Mouse (Mus musculus) hindbrain, embryonic 14.5 days (tissue): ENCODE measurements around the gene Fsd2. TPM values are rescaled to one million over a fixed set of nuclear protein-coding genes. Genes with fewer than 3 reads are reported as not detected.

Source experiments
- ATAC-seq: fragments of 200-750 bp; cut with Nextera tagmentation; 2 replicates; pipeline ENCODE4 v1.8.0; 2017; ENCODE audit warnings: moderate number of reproducible peaks, mild to moderate bottlenecking, moderate TSS enrichment, moderate library complexity; ENCODE audit not compliant: low FRiP score
- DNase-seq: peaks from one replicate; pipeline ENCODE4 v3.0.0-alpha.2; 2015; ENCODE audit warnings: low spot score
- H3K27ac ChIP-seq: fragments of 300-500 bp; sonication (generic); 2 replicates; pipeline ENCODE4 v1.5.1; 2014; ENCODE audit warnings: mild to moderate bottlenecking, moderate library complexity
- H3K27me3 ChIP-seq: fragments of 300-500 bp; sonication (generic); 2 replicates; pipeline ENCODE4 v1.6.1; 2014; ENCODE audit warnings: mild to moderate bottlenecking, low read length, mixed read lengths; ENCODE audit not compliant: control insufficient read depth, insufficient read depth
- H3K36me3 ChIP-seq: fragments of 300-500 bp; sonication (generic); replicated peaks from 2 replicates; pipeline ENCODE4 v1.6.1; 2014; ENCODE audit not compliant: control insufficient read depth, insufficient read depth
- H3K4me1 ChIP-seq: fragments of 300-500 bp; sonication (generic); replicated peaks from 2 replicates; pipeline ENCODE4 v1.6.1; 2014; ENCODE audit warnings: antibody characterized with exemption, low read length, mixed read lengths; ENCODE audit not compliant: control insufficient read depth, insufficient read depth
- H3K4me2 ChIP-seq: fragments of 300-500 bp; sonication (generic); replicated peaks from 2 replicates; pipeline ENCODE4 v1.6.1; 2014; ENCODE audit warnings: mild to moderate bottlenecking, moderate library complexity
- H3K4me3 ChIP-seq: fragments of 300-500 bp; sonication (generic); replicated peaks from 2 replicates; pipeline ENCODE4 v1.5.1; 2014; ENCODE audit warnings: mild to moderate bottlenecking, low read length
- H3K9ac ChIP-seq: fragments of 300-500 bp; sonication (generic); 2 replicates; pipeline ENCODE4 v1.6.1; 2014
- H3K9me3 ChIP-seq: fragments of 300-500 bp; sonication (generic); 2 replicates; pipeline ENCODE4 v1.6.1; 2016; ENCODE audit warnings: low read length; ENCODE audit not compliant: control insufficient read depth
- WGBS: fragments of 180-500 bp; shearing (Covaris S2); extraction: QIAGEN DNeasy Blood & Tissue Kit; methylation state at CpG from one replicate; pipeline ENCODE4 v1.1.7; 2014; 5-methylcytosine and 5-hydroxymethylcytosine counted together
- polyA plus RNA-seq: library from polyadenylated mRNA; unstranded; fragments of >200 nt; fragmentation: Nextera tagmentation; extraction: Ambion mirVana; gene quantifications from 2 replicates; pipeline ENCODE4 v1.2.1, GENCODE M21; 2014

Fsd2 gene
- 0.10 and 0.21 TPM in 2 replicates for polyA plus RNA-seq

DNA sequence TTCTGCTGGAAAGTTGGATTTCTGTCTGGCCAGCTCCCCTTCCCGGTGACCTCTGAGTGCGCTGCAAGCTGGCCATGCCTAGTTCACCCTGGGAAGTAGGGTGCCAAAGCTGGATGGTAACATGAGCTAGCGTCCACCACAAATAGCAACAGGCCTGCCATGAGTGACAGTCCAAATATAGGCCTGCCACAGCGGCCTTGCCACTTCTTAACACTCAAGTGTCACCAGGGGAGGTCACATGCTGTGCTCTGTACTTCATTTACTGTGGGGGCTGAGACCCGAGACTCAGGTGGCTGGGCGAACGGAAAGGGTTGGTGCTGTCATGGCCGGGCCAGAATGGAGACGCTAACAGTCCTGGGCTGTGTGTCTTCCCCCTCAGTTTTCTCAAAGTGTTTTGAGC, at the start of gene Fsd2:
Gene Fsd2 (minus strand): TSS at position 53 of the 400 bp plus-strand sequence.
- no peaks in the 10 kb centered on the region for H3K4me1 ChIP-seq
- H3K9me3 ChIP-seq, result no peaks in the 10 kb centered on the region
- 76% methylated on average over 9 of the region's 9 CpGs for WGBS
- H3K4me3 ChIP-seq, result no peak within 1 kb of the TSS
- DNase-seq (no peak), ATAC-seq (no peak)
- no peaks in the 10 kb centered on the region for H3K27me3 ChIP-seq
- no peak within 1 kb of the TSS for H3K9ac ChIP-seq
- H3K4me2 ChIP-seq, result no peak within 1 kb of the TSS
- no peak within 1 kb of the TSS for H3K27ac ChIP-seq
- H3K36me3 ChIP-seq, result no peaks in the 10 kb centered on the region

DNA sequence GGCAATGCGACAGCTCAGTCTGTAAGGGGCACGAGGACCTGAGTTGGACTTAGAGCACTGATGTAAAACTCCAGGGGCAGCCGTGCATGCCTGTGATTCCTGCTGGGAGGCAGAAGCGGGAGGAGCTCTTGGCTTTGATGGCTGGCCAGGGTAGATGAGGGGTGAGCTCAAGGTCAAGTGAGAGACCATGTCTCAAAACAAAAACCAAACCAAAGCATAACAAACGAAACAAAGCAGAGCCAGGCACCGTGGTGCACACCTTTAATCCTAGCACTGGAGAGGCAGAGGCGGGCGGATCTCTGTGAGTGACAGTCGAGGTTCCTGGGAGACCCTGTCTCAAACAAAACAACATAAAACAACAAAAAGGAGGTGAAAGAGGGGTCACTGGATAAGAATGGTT, 48.3 kb upstream of the Fsd2 start:
- 67% methylated on average over 9 of the region's 9 CpGs for WGBS
- ATAC-seq, result no peak
- Histone ChIP-seq H3K4me1 (no peaks in the 10 kb centered on the region), H3K9me3 (no peaks in the 10 kb centered on the region), H3K27me3 (no peaks in the 10 kb centered on the region), H3K27ac (no peak overlapping the region), H3K4me2 (no peak overlapping the region), H3K9ac (no peak overlapping the region), H3K36me3 (no peaks in the 10 kb centered on the region), H3K4me3 (no peak overlapping the region)
- no peak for DNase-seq

DNA sequence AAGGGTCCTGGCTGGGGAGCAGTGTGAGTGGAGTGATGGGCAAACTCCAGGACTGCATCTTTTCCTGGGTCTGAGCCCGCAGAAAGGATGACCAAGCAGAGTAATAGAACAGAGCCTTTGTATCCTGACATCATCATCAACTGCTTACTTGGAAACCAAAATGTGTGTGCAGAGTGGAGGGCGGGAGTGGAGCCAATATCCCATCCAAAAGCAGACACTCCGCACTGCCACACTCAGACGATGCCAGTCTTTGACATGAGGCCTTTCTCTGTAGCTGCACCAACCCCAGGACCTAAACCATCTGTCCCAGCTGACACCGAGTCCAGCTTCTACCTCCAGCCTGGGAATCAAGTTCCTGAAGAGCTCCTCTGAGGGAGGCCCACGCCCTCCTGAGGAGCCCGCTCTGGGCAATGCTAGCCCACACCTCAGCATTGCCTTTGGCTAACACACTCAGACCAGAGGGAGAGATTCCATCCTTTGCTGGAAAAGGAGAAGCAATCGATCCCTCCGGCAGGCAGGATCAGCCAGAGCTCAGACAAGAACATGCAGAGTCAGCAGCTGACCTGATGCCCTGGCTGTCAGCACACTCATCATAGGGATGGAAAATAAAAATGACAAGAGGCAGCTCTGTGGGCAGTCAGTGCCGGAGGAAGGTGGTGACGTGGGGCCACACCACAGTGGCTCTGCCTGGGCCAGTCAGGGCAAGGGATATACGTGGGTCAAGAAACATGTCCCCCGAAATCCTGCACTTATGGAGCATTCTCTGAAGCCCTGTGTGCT, 46.3 kb upstream of the Fsd2 start:
- DNase-seq (no peak), ATAC-seq (no peak)
- H3K4me2 ChIP-seq, result no peak overlapping the region
- H3K27me3 ChIP-seq, result no peaks in the 10 kb centered on the region
- H3K36me3 ChIP-seq, result no peaks in the 10 kb centered on the region
- 86% methylated on average over 13 of the region's 13 CpGs for WGBS
- no peaks in the 10 kb centered on the region for H3K4me1 ChIP-seq
- no peak overlapping the region for H3K9ac ChIP-seq
- H3K9me3 ChIP-seq, result no peaks in the 10 kb centered on the region
- no peak overlapping the region for H3K27ac ChIP-seq
- no peak overlapping the region for H3K4me3 ChIP-seq

DNA sequence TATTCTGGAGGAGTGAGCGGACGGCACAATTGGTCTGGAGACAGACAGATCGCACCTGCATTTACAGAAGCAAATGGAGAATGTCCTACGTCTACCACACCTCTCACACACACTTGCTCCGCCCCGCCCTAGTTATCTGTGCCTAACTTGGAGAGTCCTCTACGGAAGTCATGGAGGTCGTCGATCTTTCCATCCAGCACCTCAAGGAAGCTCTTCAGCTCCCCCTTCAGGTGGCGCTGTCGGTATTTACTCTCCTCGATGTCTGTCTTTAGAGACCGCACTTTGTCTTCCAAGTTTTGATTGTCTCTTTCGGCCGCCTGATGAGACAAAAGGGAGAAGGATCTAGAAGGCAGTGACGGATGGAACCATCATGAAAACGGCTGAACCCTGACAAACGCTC, 43.4 kb upstream of the Fsd2 start:
- DNase-seq (no peak), ATAC-seq (no peak)
- WGBS, result 59% methylated on average over 18 of the region's 18 CpGs

DNA sequence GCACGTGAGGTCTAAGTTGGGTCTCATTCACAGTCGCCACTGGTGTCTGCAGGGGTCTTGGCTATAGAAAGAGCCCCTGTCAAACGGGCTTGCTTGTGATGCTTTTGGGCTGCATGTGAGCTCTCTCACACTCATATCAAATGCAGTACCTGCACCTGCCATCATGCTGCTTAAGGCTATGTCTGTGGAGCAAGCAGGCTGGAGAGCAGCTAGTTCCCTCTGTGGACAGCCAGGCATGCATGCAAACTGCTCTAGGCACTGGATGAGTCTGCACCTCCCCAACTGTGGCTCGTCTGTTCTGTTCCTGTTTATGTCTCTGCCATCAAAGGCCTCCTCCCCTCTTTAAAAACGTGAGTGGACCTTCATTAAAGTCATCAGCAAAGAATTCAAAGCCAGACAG, 39.7 kb upstream of the Fsd2 start:
- no peak for ATAC-seq
- Histone ChIP-seq H3K4me3 (no peak overlapping the region), H3K27me3 (no peaks in the 10 kb centered on the region), H3K27ac (no peak overlapping the region), H3K4me1 (no peaks in the 10 kb centered on the region), H3K4me2 (no peak overlapping the region), H3K9me3 (no peaks in the 10 kb centered on the region), H3K9ac (no peak overlapping the region), H3K36me3 (no peaks in the 10 kb centered on the region)
- DNase-seq, result no peak
- WGBS, result 65% methylated on average over 5 of the region's 5 CpGs

More for the DNA sequence above, 43.4 kb upstream of the Fsd2 start:
- Histone ChIP-seq H3K4me3 (no peak overlapping the region), H3K27me3 (no peaks in the 10 kb centered on the region), H3K9me3 (no peaks in the 10 kb centered on the region), H3K4me2 (no peak overlapping the region), H3K36me3 (no peaks in the 10 kb centered on the region), H3K4me1 (no peaks in the 10 kb centered on the region), H3K27ac (no peak overlapping the region), H3K9ac (no peak overlapping the region)

DNA sequence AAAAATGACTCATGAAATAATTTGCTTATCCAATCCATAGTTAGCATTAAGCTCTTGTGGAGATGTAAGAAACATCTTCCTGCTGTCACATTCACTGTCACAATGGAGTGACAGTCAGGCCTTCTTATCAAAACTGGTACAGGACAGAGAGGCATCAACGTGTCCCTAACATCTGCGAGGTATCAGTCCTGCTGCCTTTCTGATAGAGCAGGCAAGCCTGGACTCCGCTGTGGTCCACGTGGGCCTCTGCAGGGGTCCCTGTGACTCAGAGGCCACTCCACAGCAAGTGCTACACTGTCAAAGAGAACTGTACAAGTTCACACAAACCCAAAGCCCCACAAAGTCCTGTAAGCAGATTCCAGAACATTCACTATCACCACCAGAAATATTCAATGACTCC, 38.7 kb upstream of the Fsd2 start:
- H3K9ac ChIP-seq, result no peak overlapping the region
- H3K9me3 ChIP-seq, result no peaks in the 10 kb centered on the region
- H3K36me3 ChIP-seq, result no peaks in the 10 kb centered on the region
- H3K27ac ChIP-seq, result no peak overlapping the region
- ATAC-seq (no peak), DNase-seq (no peak)
- no peak overlapping the region for H3K4me2 ChIP-seq
- H3K4me1 ChIP-seq, result no peaks in the 10 kb centered on the region
- WGBS, result 72% methylated on average over 4 of the region's 4 CpGs
- no peaks in the 10 kb centered on the region for H3K27me3 ChIP-seq
- no peak overlapping the region for H3K4me3 ChIP-seq

DNA sequence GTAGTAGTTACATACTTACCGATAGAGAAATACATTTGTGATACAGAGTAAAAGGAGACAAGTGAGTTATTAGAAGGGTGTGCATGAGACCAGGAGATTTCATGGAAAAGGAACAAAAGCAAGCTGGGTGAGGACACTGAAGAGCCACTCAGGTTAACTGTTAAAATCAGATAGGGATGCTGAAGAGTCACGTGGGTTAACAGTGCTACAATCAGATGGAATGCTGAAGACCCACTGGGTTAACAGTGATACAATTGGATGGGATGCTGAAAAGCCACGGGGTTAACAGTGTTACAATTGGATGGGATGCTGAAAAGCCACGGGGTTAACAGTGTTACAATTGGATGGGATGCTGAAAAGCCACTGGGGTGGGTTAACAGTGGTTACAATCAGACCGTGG, 38.2 kb upstream of the Fsd2 start:
- Histone ChIP-seq H3K27ac (no peak overlapping the region), H3K4me1 (no peaks in the 10 kb centered on the region), H3K9me3 (no peaks in the 10 kb centered on the region), H3K27me3 (no peaks in the 10 kb centered on the region), H3K4me3 (no peak overlapping the region), H3K4me2 (no peak overlapping the region), H3K36me3 (no peaks in the 10 kb centered on the region), H3K9ac (no peak overlapping the region)
- 73% methylated on average over 5 of the region's 5 CpGs for WGBS
- DNase-seq (no peak), ATAC-seq (no peak)

DNA sequence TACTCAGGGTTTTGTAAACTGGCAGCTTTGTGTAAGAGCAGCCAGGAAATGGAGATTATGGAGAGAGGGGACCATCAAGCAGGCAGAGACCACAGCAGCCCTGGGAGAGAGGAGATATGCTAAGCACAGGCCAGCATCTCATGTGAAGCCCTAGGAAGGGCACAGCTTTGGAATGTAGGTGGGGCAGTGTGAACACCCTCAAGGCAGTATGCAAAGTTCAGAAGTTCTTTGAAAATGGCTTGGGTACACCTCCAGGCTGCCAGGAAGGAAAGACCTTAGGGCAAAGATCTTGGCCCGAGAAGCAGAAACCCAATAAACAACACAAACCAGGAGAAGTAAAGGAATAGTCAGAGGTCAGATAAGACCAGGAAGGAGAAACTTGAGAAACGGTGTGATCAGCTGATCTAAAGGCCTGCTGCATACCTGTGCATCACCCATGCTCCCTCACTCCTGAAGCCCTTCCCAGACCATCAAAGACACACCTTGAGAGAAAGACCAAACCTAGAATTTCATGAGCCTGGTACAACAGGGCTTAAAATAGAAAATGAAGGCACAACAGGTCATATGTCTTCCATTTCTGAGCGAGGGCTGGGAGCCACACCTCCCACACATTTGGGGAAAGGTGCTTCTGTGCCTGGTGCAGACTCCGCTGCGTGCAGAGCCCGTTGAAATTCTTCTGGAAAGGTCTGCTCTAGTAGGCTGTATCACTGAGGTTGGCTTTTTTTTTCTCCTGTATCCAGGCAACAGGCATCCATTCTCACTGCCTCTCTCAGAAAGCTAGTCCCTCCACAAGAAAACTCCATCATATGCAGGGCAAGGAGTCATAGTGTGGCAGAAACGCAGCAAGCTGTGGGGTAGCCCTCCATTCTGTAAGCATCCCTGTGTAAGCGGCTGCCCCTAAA, 32.9 kb upstream of the Fsd2 start:
- DNase-seq (no peak), ATAC-seq (no peak)
- Histone ChIP-seq H3K4me1 (no peaks in the 10 kb centered on the region), H3K36me3 (peaks cover 42% of the 10 kb centered on the region), H3K9me3 (no peaks in the 10 kb centered on the region), H3K27ac (no peak overlapping the region), H3K4me2 (no peak overlapping the region), H3K27me3 (no peaks in the 10 kb centered on the region), H3K9ac (no peak overlapping the region), H3K4me3 (no peak overlapping the region)
- WGBS, result 75% methylated on average over 8 of the region's 8 CpGs

DNA sequence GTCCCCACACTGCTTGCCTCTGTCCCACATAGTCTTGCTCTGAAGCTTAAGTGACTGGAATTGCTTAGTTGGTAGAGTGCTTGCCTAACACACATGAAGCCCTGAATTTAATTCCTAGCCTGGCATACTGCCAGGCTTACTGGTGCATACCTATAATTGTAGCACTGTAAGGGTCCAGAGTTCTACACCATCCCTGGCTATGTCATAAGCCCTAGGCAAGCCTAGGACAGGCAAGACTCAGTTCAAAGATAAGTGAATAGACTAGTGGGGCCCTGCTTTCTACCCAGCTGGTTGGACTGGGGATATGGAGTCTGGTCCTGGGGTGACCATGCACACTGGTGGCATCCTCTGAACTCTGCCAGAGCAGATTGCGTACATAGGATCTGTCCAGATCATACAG, 30.9 kb upstream of the Fsd2 start:
- H3K36me3 ChIP-seq, result peaks cover 61% of the 10 kb centered on the region
- no peaks in the 10 kb centered on the region for H3K9me3 ChIP-seq
- ATAC-seq, result no peak
- H3K27me3 ChIP-seq, result no peaks in the 10 kb centered on the region
- H3K27ac ChIP-seq, result no peak overlapping the region
- no peaks in the 10 kb centered on the region for H3K4me1 ChIP-seq
- 97% methylated on average over 1 of the region's 1 CpGs for WGBS
- no peak overlapping the region for H3K9ac ChIP-seq
- DNase-seq, result no peak
- no peak overlapping the region for H3K4me2 ChIP-seq
- no peak overlapping the region for H3K4me3 ChIP-seq
